Mouse (Mus musculus): ENCODE measurements around the gene Smap2. TPM values are rescaled to one million over a fixed set of nuclear protein-coding genes. Genes with fewer than 3 reads are reported as not detected.
A peak's percentile ranks its signal among the peaks of the same experiment; 100 is the strongest.

Smap2 gene
- polyA plus RNA-seq, 1 experiment from 2014 or later, result 12.3 TPM

DNA sequence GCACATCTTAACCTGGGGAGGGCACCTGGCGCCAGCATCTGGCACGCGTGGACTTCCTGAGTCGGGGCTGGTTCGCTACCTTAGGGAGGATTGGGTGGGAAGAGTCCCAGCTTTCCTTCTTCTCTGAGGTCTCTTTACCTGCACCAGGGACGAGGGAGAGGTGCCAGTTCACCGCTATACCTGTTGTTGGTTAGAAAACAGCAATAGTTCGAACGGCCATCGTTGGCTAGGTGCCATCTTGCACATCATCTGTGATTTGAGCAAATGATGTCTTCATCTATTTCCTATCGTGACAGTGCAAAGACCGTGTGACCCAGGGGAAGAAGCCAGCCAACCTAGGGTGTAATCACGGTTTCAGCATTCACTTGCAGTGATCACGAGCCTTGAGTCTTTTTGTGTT, 23.3 kb upstream of the Smap2 start:
- Histone ChIP-seq H3K4me3 (peak overlapping the region; percentile 57), H3K9ac (peak overlapping the region; percentile 79), H3K36me3 (no peaks in the 10 kb centered on the region), H3K27me3 (replicated peaks) (peaks cover 32% of the 10 kb centered on the region), H3K4me1 (peaks cover 36% of the 10 kb centered on the region), H3K4me2 (peak overlapping the region; percentile 90), H3K9me3 (no peaks in the 10 kb centered on the region), H3K27ac (replicated peaks) (peak overlapping the region; percentile 81; the same call in 1 of the 2 replicates)
- 59% methylated on average over 14 of the region's 14 CpGs for WGBS
- no peak for ATAC-seq (ENCODE audit: extremely low read depth, insufficient number of reproducible peaks, low FRiP score, low TSS enrichment)

DNA sequence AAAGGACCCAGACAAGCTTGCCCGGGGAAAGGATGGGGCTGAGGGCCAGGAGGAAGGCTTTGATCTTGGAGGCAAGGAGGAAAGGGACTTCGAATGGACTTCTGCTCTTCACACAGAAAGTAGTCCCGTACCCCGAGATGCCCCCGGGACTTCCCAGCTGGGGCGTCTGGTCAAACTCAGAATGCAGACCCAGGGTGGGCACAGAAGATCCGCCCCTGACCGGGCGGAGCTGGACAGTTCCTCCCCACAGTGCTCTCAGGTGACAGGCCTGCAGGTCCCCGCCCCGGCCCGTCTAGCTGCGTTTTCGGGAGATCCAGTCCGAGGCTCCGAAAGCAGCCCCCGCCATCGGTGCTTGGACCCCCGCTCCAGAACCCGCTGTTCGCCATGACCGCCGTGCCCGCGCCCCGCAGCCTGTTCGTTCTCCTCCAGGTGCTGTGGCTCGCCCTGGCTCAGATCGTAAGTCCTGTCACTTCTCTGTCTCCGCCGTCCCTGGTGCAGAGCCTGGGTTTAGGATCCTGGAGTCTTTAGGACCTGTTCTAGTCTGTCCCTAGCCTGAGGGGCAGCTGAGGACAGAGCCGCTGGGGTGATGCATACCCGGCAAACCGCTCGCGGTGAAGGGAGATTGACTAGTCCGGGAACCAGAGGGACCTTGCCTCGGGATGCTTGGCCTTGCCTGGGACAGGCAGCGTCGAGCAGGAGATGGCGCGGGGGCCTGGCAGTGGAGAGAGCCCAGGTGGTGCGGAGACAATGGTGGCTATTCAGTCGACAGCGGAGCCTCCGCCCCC, 22.5 kb upstream of the Smap2 start, which contains the start of gene Col9a2:
TSS of gene Col9a2 (plus strand) at position 55 of the 785 bp plus-strand sequence.
- H3K9ac ChIP-seq, result peak within 1 kb of the TSS; percentile 79
- H3K4me1 ChIP-seq, result peaks cover 36% of the 10 kb centered on the region
- H3K4me3 ChIP-seq, result peak within 1 kb of the TSS; percentile 57
- H3K36me3 ChIP-seq, result no peaks in the 10 kb centered on the region
- peaks cover 32% of the 10 kb centered on the region for H3K27me3 ChIP-seq (replicated peaks)
- no peaks in the 10 kb centered on the region for H3K9me3 ChIP-seq
- peak within 1 kb of the TSS; percentile 90 for H3K4me2 ChIP-seq
- ATAC-seq (ENCODE audit: extremely low read depth, insufficient number of reproducible peaks, low FRiP score, low TSS enrichment), result no peak
- 0 out of 2 replicates have a peak within 1 kb of the TSS, but pooled peaks have one; percentile 81 for H3K27ac ChIP-seq (replicated peaks)
- WGBS, result 2% methylated on average over 46 of the region's 46 CpGs

DNA sequence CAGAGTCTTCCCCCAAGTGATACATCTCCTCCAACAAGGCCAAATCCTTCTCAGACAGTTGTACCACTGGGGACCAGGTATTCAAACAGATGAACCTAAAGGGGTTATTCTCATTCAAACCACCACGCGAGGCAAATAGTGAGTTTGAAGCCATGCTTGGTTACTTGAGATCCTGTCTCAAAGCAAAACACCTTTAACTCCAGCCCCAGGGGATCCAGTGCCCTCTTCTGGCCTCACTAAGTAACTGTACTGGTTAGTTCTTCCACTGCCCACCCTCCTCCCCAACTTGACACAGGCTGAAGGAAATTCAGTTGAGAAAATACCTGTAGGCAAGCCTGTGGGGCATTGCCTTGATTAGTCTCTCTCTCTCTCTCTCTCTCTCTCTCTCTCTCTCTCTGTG, 16.0 kb upstream of the Smap2 start:
- H3K27me3 ChIP-seq (replicated peaks), result peaks cover 4% of the 10 kb centered on the region
- 0 out of 2 replicates have a peak, but pooled peaks cover 4% of the 10 kb centered on the region for H3K4me1 ChIP-seq
- no peaks in the 10 kb centered on the region for H3K36me3 ChIP-seq
- H3K9ac ChIP-seq, result no peak overlapping the region
- H3K9me3 ChIP-seq, result no peaks in the 10 kb centered on the region
- H3K4me2 ChIP-seq, result no peak overlapping the region
- no peak for ATAC-seq (ENCODE audit: extremely low read depth, insufficient number of reproducible peaks, low FRiP score, low TSS enrichment)
- no peak overlapping the region for H3K4me3 ChIP-seq
- WGBS, result 67% methylated on average over 2 of the region's 2 CpGs
- no peak overlapping the region for H3K27ac ChIP-seq (replicated peaks)

DNA sequence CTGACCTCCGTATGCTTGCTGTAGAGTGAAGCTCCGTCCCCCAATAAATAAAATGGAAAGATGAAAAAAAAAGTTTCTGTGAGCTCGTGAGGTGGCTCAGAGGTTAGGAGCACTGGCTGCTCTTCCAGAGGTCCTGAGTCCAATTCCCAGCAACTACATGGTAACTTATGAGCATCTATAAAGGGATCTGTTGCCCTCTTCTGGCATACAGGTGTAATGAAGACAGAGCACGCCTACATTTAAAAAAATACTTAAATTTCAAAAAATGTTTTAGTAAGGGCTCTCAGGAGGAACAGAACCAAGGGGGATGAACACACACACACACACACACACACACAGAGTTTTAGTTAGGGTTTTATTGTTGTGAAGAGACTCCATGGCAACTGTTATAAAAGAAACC, 14.4 kb upstream of the Smap2 start:
- H3K9me3 ChIP-seq, result no peaks in the 10 kb centered on the region
- no peaks in the 10 kb centered on the region for H3K36me3 ChIP-seq
- H3K27me3 ChIP-seq (replicated peaks), result no peaks in the 10 kb centered on the region
- no peak overlapping the region for H3K27ac ChIP-seq (replicated peaks)
- WGBS, result 56% methylated on average over 4 of the region's 4 CpGs
- no peak overlapping the region for H3K4me3 ChIP-seq
- no peak overlapping the region for H3K9ac ChIP-seq
- no peak for ATAC-seq (ENCODE audit: extremely low read depth, insufficient number of reproducible peaks, low FRiP score, low TSS enrichment)
- H3K4me2 ChIP-seq, result no peak overlapping the region
- H3K4me1 ChIP-seq, result 0 out of 2 replicates have a peak, but pooled peaks cover 4% of the 10 kb centered on the region

DNA sequence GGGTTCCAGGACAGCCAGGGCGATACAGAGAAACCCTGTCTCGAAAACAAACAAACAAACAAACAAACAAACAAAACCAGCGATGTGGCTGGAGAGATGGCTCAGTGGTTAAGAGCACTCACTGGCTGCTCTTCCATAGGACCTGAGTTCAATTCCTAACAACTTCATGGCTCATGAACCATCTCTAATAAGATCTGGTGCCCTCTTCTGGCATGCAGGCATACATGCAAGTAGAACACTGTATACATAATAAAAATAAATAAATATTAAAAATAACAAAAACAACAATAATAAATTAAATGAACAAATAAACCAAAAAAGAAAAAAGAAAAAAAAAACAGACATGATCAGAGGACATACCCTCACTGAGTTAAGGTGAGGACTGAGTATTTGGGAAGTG, 12.6 kb upstream of the Smap2 start:
- ATAC-seq (ENCODE audit: extremely low read depth, insufficient number of reproducible peaks, low FRiP score, low TSS enrichment), result no peak
- Histone ChIP-seq H3K36me3 (no peaks in the 10 kb centered on the region), H3K4me1 (0 out of 2 replicates have a peak, but pooled peaks cover 4% of the 10 kb centered on the region), H3K4me3 (no peak overlapping the region), H3K27ac (replicated peaks) (no peak overlapping the region), H3K27me3 (replicated peaks) (no peaks in the 10 kb centered on the region), H3K9me3 (no peaks in the 10 kb centered on the region), H3K9ac (no peak overlapping the region), H3K4me2 (no peak overlapping the region)
- 72% methylated on average over 3 of the region's 3 CpGs for WGBS

DNA sequence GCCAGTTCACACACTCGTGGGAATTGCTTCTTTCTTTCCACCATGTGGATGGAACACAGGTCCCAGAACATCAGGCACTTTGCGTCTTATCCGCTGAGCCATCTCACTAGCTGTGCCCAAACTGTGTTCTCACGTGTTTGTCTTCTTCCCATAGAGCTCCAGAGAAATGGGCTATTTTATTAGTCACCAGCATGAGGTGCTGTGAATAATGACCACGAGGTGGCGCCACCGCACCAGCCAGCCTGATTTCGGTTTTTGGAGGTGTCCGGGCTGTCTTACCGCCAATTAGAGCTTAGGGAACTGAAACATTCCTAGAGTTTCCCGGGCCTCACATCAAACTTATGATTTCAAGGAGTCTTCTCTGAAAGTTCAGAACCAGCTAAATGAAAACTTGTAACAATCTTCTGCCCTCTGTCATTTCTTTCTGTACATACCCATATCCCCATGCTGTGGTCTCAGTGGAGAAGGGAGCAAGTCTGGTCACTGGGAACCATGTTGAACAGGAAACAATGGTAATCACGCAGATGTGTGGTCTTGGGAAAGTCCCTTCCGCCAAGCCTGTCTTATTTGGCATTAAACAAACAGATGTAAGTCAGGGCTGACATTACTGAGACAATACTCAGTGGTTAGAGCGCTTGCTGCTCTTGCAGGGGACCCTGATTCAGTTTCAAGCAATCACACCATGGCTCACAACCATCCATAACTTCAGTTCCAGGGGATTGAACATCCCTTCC, 11.8 kb upstream of the Smap2 start:
- H3K9ac ChIP-seq, result no peak overlapping the region
- H3K4me3 ChIP-seq, result no peak overlapping the region
- H3K27ac ChIP-seq (replicated peaks), result no peak overlapping the region
- H3K4me2 ChIP-seq, result no peak overlapping the region
- WGBS, result 29% methylated on average over 14 of the region's 14 CpGs
- no peaks in the 10 kb centered on the region for H3K9me3 ChIP-seq
- H3K36me3 ChIP-seq, result no peaks in the 10 kb centered on the region
- ATAC-seq (ENCODE audit: extremely low read depth, insufficient number of reproducible peaks, low FRiP score, low TSS enrichment), result no peak
- H3K27me3 ChIP-seq (replicated peaks), result no peaks in the 10 kb centered on the region
- 0 out of 2 replicates have a peak, but pooled peaks cover 4% of the 10 kb centered on the region for H3K4me1 ChIP-seq

GRCm38 (mm10) chr4:121028146-121028545, 11.1 kb upstream of the Smap2 start:
- H3K9me3 ChIP-seq, result no peaks in the 10 kb centered on the region
- no peak overlapping the region for H3K4me3 ChIP-seq
- H3K9ac ChIP-seq, result no peak overlapping the region
- 56% methylated on average over 1 of the region's 1 CpGs for WGBS
- no peak for ATAC-seq (ENCODE audit: extremely low read depth, insufficient number of reproducible peaks, low FRiP score, low TSS enrichment)
- H3K4me1 ChIP-seq, result 0 out of 2 replicates have a peak, but pooled peaks cover 3% of the 10 kb centered on the region
- H3K27ac ChIP-seq (replicated peaks), result no peak overlapping the region
- no peaks in the 10 kb centered on the region for H3K27me3 ChIP-seq (replicated peaks)
- no peak overlapping the region for H3K4me2 ChIP-seq
- H3K36me3 ChIP-seq, result no peaks in the 10 kb centered on the region

- Histone ChIP-seq H3K9me3 (no peaks in the 10 kb centered on the region), H3K36me3 (no peaks in the 10 kb centered on the region), H3K27me3 (replicated peaks) (no peaks in the 10 kb centered on the region), H3K4me1 (peaks cover 18% of the 10 kb centered on the region), H3K4me2 (no peak overlapping the region), H3K27ac (replicated peaks) (no peak overlapping the region), H3K9ac (no peak overlapping the region), H3K4me3 (no peak overlapping the region)
- 50% methylated on average over 2 of the region's 2 CpGs for WGBS
- ATAC-seq (ENCODE audit: extremely low read depth, insufficient number of reproducible peaks, low FRiP score, low TSS enrichment), result no peak
These were observed 8.6 kb upstream of the Smap2 start for GRCm38 (mm10) chr4:121025681-121026080.

DNA sequence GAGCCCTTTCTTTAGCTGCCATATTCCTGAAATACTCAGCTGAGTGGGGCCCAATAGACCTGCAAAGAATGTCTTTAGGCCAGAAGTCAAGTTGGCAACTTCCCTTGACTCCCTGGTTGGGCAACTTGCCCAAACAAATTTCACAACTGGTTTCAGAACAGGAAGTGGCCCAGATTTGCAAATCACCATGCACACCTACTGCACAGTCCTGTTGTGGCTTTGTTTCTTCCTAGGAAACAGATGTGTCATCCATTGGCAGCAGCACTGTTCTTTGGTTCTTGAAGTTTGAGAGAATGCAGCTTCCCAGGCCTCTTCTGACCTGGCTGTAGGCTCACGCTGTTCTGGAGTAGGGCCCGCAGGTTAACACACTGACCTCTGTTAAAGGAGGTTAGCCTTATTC, 6.9 kb upstream of the Smap2 start:
- Histone ChIP-seq H3K27me3 (replicated peaks) (no peaks in the 10 kb centered on the region), H3K9ac (no peak overlapping the region), H3K27ac (replicated peaks) (no peak overlapping the region), H3K9me3 (no peaks in the 10 kb centered on the region), H3K36me3 (no peaks in the 10 kb centered on the region), H3K4me2 (no peak overlapping the region), H3K4me3 (no peak overlapping the region), H3K4me1 (peaks cover 34% of the 10 kb centered on the region)
- ATAC-seq (ENCODE audit: extremely low read depth, insufficient number of reproducible peaks, low FRiP score, low TSS enrichment), result no peak
- WGBS, result 72% methylated on average over 2 of the region's 2 CpGs

DNA sequence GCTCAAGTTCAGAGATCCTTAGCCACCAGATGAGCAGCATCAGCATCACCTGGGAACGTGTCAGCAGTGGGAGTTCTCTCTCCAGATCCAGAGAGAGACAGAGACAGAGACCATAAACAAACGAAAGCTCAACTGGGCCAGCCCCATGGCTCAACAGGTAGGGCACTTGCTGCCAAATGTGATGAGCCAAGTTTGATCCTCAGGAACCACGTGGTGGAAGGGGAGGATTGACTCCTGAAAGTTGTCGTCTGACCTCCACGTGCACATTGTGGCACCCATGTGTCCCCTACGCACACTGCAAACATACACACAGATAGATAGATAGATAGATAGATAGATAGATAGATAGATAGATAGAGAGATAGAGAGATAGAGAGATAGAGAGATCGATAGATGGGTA, 6.4 kb upstream of the Smap2 start:
- 77% methylated on average over 7 of the region's 7 CpGs for WGBS
- ATAC-seq (ENCODE audit: extremely low read depth, insufficient number of reproducible peaks, low FRiP score, low TSS enrichment), result no peak
- no peak overlapping the region for H3K9ac ChIP-seq
- no peaks in the 10 kb centered on the region for H3K27me3 ChIP-seq (replicated peaks)
- H3K4me1 ChIP-seq, result peaks cover 37% of the 10 kb centered on the region
- H3K4me2 ChIP-seq, result no peak overlapping the region
- H3K36me3 ChIP-seq, result no peaks in the 10 kb centered on the region
- no peaks in the 10 kb centered on the region for H3K9me3 ChIP-seq
- no peak overlapping the region for H3K4me3 ChIP-seq
- no peak overlapping the region for H3K27ac ChIP-seq (replicated peaks)

DNA sequence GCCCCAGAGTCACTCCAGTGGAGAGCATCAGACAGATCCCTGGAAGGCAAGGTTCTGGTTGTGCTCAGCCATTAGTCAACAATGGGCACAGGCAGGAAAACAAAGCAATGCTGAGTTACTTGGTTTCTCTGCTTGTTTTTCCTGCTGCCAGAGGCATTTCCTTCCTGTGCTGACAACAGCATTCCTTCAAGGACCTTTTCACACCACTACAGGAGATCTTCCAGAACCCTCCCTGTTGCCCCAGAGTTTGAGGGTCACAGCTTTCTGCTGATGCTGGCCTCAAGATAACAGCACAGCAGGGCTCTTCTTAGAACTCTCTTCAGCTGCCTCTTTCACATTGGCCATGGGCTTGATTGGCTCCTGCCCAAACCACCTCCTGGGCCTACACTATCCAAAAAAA, 4.9 kb upstream of the Smap2 start:
- ATAC-seq (ENCODE audit: extremely low read depth, insufficient number of reproducible peaks, low FRiP score, low TSS enrichment), result no peak
- H3K4me1 ChIP-seq, result peaks cover 42% of the 10 kb centered on the region
- no peaks in the 10 kb centered on the region for H3K36me3 ChIP-seq
- peak overlapping the region; percentile 59; the same call in 1 of the 2 replicates for H3K27ac ChIP-seq (replicated peaks)
- H3K4me2 ChIP-seq, result no peak overlapping the region
- no peak overlapping the region for H3K4me3 ChIP-seq
- no peaks in the 10 kb centered on the region for H3K9me3 ChIP-seq
- H3K9ac ChIP-seq, result no peak overlapping the region
- no peaks in the 10 kb centered on the region for H3K27me3 ChIP-seq (replicated peaks)

All from heart, embryonic 13.5 days (tissue).